Mouse (Mus musculus) cerebellum, adult 9-11 months (tissue): ENCODE data around the gene Psmb7.

Source experiments
- DNase-seq: peaks from one replicate; pipeline ENCODE4 v3.0.0; 2022

The Psmb7 gene

GRCm38 (mm10) chr2:38586733-38587132 lies 57.2 kb downstream of the Psmb7 start:
- DNase-seq: no peak

DNA sequence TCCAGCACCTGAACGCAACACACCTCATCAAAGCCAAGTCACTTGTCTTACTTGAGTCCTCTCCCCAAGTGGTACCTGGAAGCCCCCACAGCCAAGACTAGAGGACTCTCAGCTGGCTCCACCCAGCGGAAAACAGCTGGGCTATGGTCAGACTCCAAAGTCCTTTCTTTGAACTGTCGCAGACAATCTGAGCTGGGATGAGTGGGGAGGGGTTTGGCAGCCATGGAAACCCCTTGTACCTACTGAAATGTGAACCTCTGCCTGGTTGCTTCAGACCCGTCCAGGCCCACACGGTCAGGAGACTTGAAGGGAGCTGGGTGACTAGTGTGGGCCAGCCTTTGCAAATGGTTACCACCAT lies 58.5 kb downstream of the Psmb7 start:
- DNase-seq: no peak

GRCm38 (mm10) chr2:38584514-38585378 lies 59.1 kb downstream of the Psmb7 start:
- no peak for DNase-seq

GRCm38 (mm10) chr2:38583982-38584381 lies 59.9 kb downstream of the Psmb7 start:
- no peak for DNase-seq

- DNase-seq: no peak
Measured at GRCm38 (mm10) chr2:38579528-38579927, 64.4 kb downstream of the Psmb7 start.

DNA sequence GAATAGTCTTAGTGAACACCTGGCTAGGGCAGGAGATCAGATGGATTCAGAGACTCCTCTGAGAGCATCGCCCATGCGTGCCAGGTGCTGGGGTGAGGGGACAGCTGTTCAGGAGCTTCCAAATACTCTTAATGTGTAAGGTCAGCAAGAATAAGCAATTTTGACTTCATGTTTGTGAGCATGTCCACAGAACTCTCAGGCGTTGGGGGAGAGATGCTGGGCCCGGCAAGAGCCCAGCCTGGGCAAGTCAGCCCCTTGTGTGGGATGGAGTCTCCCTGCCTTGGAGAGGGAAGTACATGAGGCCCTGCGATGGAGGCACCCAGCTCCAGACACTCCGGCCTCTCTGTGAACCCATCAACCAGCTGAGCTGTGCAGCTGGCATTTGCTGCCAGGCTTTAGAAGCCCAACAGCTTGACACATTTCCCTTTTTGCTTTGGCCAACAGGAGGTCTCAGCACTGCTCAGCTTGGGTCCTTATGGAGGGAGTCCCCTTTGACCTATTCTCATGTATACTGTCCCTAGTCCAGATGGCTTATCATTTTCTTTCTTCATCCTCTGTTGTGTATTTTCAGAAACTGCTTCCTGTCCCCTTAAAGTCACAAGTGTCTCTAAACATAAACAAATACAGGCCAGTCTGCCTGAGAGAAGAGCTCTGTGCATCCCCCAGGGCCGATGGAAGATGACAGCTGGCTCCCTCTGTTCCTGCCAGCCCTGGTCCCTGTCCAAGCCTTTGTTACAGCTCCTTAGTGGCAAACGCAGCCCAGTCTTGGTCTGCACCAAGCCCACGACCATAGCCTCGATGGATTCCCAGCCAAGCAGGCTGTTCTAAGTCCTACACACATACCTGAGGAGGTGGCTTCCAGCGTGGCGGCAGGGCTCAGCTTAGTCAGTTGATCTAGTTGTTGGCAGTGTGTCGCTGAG lies 65.0 kb downstream of the Psmb7 start:
- DNase-seq: peak; percentile 60

DNA sequence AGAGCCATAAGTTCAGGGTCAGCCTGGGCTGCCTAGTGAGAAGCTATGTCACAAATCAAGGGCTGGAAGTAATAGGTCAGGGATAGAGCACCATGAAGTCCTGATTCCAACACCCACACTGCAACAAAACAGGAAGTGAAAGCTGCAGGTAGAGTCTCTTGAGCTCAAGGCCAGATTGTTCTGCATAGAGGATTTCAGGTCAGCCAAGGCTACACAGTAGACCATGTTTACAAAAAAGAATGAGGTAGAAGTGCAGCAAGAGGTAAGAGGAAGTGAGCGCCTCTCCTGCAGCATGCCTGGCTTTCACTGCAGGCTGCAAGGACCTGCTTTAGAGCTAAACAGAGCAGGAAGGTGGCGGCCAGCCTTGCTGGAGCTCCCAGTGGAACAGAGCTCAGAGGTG lies 69.2 kb downstream of the Psmb7 start:
- DNase-seq: no peak

DNA sequence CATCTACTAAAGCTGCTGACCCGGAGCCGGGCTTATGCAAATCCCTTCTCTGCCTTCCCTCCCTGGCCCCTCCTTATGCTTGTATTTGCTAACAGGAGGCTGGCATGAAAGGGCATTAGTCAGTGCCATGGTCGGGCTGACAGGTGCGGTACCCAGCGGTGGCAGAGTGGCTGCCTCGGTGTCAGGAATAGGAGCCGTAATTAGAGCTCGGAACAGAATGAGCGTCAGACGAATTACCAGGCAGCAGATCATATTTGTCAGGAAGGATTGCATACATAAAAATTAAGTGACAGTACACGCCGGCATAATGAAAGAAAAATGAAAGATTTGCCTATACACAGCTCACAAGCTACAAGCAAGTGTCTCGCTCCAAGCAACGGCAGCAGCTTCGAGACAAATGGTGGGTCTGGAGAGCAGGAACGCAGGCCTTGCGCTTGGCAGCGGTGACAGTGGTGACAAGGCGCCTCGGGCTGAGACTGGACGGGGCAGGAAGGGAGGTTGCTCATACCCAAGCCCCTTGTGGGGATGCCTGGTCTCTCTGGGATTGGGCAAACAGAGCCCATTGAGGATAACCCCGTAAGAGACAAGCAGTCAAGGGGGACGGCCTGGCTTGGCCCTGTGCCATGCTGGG lies 71.8 kb downstream of the Psmb7 start:
- DNase-seq: peak; percentile 78

GRCm38 (mm10) chr2:38562596-38562995 lies 81.3 kb downstream of the Psmb7 start:
- no peak for DNase-seq

- no peak for DNase-seq
Measured at GRCm38 (mm10) chr2:38560296-38561227, 83.3 kb downstream of the Psmb7 start.

DNA sequence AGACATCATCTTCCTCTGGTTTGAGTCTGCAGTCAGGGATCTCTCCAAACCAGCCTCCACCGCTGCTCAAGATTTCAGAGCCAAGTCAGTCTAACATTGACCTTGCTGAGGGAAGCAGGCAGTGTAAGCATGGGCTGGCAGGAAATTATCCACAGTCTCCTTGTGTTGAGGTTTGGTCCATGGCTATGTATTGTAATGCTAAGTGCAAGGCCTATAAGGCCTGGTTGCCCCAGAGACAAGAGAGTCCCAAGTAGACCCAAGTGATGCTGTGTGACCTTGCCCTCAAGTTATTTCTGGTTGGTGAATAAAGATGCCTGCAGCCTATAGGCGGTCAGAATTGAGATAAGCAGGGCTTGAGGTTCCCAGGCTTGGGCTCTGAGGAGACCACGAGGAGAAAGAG lies 87.2 kb downstream of the Psmb7 start:
- DNase-seq: no peak

- no peak for DNase-seq
Measured at GRCm38 (mm10) chr2:38555659-38556058, 88.2 kb downstream of the Psmb7 start.

DNA sequence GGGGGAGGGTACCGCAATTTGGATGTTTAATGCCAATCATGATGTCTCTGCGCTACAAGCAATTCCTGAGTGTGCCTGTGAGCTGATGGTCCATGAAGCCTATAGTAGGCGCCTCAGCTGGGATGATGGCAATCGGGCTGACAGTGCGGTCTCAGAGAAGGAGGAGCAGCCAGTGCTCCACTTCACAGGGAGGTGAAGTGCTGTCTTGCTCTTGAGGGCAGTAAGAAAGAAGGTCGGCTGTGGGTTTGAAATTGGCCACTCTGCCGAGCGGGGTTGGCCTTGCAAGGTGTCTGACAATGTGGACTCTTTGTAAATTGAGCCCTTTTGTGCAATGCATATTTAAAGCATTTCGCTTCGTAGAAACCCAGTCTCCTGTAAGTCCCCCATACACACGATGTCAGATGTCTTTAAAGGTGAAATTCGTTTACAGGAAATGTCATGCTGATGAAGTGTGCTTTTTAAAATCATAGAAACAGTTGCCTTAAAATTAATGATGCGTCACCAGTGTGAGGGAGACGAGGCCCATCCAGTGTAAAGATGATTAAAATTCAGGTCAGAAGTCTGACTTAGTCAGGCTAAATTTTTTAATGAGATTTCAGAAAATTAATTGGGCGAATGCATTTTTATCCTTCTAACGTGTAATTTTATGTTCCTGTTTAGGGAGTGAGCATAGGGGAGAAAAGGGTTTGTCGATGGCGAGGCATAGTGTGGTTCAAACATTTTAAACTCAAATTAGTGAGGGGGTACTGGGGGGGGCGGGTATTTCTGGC lies 89.5 kb downstream of the Psmb7 start:
- no peak for DNase-seq

DNA sequence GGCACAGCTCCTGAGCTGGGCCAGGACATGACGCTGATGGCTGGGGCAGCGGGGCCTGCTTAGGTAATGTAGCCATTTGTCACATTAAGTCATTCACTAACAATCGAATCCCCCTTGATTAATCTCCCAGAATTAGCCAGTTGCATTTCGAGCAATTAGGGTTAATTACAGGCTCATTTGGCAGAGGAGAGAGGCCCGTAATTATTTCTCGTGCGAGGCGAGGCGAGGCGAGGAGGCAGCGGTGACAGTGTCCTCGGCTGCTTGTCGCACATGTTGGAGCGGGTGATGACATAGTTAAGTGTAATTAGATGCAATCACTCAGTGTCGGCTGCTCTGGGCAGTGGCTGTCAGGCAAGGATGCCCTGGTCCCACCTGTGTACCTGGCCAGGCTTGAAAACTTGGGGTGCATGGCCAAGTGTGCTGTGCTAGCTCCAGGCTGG lies 91.9 kb downstream of the Psmb7 start:
- no peak for DNase-seq

- no peak for DNase-seq
Measured at GRCm38 (mm10) chr2:38547793-38548517, 95.9 kb downstream of the Psmb7 start.

GRCm38 (mm10) chr2:38546748-38547147 lies 97.1 kb downstream of the Psmb7 start:
- DNase-seq: no peak

GRCm38 (mm10) chr2:38546222-38546621 lies 97.7 kb downstream of the Psmb7 start:
- no peak for DNase-seq

DNA sequence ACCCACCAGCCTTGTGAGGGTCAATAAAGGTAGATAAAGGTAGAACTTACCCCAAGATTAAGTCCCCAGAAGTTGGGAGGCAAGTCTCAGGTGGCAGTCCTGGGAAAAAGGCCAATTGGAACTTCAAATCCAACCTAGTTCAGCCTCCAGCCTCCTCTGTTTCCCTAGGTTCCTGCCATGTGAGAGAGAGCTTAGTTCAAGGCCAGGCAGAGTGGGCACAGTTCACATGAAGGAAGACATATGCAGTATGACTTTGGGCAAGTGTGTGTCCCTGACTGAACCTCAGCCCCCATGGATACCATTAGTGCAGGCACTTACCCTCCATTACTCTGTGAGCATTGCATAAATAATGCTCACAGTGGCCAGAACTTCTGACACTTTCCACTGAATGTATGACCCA lies 98.2 kb downstream of the Psmb7 start:
- DNase-seq: no peak

DNA sequence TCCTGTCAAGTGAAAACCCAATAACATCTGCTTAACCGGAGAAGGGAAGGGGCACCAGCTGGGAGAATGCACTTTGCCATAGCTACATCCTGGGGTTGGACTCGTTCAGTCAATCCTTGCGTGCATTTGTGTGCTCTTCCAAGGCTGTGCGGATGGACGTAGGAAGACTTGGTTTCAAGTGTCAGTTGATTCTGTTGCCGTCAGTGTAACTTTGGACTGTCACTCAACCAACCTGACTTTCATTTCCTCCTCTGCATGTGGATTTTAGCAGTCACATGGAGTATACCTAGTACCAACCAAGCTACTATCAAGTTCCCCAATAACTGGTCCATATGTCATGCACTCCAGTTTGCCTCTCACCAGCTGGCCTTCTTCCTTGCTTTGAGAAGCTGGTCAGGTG lies 98.9 kb downstream of the Psmb7 start:
- no peak for DNase-seq

- no peak for DNase-seq
Measured at GRCm38 (mm10) chr2:38544341-38544740, 99.5 kb downstream of the Psmb7 start.

DNA sequence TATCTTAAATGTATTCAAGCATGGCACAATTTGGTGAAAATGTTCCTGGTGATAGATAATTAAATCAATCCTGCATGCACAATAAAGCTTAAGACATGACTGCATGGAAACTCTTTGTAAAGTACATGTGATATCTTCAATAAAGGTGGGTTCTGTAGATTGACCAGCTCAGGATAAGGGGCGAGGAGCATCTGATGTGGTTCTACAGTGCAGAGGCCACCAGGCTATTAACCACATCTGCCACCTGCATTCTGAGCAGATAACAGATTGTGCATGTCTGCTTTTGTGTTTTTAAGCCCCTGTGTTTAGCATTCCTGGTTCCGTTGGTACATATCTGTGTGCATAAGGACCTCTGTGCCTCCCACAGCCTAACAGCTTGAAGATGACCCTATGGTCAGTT lies 100.7 kb downstream of the Psmb7 start:
- no peak for DNase-seq
